Mouse (Mus musculus): Measurements from ENCODE around the gene Tob2. TPM values are rescaled to one million over a fixed set of nuclear protein-coding genes. Genes with fewer than 3 reads are reported as not detected.

Tob2 gene
- 14.3 and 16.8 TPM in 2 replicates for polyA plus RNA-seq (2015; fragmentation: Nextera tagmentation; extraction: Ambion mirVana)

DNA sequence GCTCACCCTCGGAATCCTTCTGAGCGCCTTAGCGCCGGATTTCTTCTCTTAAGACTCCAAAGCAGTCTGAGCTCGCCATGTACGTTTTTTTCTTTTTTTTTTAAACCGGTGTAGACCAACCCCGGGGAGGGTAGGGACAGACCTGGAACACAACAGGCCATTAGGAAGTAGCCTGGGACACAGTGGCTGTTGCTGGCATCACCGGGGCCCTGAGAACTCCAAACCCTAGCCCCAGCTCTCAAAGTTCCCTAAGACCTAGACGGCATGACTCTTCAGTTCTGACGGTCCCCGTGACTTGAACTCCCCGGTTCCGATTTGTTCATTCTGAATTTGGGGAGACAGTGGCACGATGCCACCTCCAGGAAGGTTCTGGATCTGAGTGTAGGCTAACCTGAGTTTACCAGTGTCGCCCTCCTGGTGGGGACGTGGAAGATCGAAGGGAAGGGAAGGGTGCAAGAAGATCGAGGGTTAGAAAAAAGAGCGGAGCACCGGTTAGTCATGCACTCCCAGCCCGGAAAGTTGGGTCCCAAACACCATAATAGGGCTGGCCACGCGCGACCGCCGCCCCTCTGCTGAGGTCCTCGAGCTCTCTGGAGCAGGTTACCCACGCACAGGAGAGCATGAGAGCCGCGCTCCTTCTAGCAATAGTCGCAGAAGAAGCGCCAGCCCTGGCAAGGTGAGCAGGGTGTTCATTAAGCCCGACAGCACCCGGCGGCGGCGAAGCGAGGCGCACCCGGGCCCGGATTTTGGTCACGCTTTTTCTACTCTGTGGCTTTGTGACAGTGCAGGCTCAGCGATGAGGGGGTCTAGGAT lies at the start of gene Tob2:
Tob2 (minus strand) TSS at position 280 of the 813 bp plus-strand sequence.

DNA sequence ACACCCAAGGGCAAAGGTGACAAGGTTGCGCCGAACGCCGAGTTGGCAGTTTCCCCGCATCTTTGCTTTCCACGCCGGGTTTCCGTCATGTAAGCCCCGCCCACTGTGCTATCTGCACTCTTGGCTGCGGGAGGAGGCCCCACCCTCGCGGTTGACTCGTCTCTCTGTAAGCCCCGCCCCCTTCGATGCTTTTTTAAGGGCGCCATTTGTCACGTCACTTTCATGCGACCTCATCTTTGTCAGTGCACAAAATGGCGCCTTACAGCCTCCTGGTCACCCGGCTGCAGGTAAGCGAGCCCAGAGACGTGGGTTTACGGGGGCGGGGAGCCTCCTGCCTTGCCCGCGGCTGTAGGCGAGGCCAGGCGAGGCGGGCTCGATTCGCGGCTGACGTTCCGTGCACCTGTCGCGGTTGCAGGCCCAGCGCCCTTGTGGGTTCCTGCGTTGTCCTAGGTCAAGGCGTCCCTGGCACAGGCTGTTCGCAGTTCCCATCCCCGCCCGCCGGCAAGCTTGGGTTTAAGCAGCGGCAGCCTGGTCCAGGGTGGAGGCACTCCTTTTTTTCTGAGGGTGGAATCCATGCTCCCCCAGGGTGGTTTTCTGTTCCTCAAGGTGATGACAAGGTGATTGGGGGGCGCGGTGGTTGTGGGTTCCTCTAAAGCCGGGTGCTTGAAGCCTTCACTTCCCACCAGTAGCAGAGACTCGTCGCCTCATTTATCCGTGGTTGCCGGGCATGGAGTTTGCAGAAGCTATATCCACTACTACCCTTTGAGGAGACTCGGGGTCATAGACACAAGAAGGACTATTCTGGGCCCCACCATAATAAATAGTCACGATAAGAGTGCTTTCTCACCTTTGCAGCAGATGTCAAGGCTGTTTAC lies 13.9 kb upstream of the Tob2 start, which contains the start of gene Aco2:
Aco2 (plus strand) TSS at position 48 of the 875 bp plus-strand sequence.

DNA sequence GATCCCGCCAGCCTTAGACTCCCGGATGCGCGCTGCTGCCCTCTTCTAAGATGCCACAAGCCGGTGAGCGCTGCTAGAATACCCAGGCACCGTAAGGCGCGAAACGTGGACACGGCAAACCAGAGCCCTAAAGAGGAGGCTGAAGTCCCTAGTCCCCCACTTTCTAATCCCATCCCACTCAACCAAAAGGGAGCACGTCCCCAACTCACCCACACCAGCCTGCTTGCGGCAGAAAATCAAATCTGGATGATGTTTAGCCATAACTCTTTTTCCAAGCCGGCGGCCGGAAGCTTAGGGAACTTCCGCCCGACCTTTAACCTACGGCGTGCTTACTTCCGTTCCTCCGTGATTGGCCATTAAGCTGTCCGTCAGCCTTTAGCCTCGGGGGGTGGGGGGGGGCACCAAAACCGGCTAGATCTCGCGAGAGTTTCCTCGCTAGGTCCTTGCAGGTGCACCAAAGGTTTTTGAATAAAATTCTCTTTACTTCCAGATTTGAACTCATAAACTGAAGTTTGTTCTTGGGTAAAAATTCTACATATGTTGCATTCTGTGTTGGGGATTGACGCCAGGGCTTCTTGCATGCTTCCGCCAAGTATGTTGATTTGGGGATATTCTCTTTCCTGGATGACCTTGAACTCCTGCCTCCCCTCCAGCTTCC lies 13.1 kb upstream of the Tob2 start, which contains the start of gene Phf5a:
Phf5a (minus strand) TSS at position 308 of the 658 bp plus-strand sequence.

DNA sequence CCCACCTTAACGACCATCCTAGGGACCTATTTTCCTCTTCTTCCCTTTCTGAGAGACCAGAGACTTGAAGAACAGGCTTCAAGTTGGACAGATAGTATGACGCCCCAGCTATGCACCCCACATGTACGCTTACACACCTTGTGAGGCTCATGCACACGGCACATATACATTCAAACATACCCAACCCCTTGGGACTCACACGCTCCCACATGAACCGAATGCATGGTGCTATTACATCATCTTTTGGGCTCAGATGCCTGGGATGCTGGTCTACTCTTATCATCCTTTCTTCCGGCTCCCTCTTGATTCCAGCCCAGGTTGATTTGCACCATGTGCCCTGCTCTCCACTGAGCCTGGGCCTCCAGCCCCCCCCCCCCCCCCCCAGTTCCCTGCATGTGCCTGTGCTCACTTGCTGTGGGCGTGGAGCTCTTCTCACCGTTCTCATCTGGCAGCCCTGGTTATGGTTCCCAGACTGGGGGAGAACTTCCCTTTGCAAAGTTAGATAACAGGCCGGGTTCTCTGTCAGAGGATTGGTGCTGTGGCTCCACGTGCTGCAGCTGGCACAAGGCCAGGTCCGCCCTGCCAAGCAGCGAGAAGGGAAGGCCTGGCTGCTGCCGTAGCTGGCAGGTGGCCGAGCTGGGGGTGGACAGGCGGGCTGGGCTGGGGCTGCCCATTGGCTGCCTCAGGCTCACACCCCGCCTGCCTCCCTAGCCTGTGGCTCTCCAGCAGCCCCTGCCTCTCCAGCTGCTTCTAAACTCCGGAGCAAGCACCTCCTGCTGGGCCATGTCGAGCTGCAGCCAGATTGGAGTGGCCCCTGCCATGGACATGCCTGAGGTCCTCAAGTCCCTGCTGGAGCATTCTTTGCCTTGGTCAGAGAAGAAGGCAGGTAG lies 56.4 kb downstream of the Tob2 start, which contains the start of gene Tef:
Tef (plus strand) TSS at position 421 of the 890 bp plus-strand sequence.

Other genes starting within 250 kb of the Tob2 start
- gene L3mbtl2, start 194.9 kb downstream of the Tob2 start, polyA plus RNA-seq (2015; fragmentation: Nextera tagmentation; extraction: Ambion mirVana), result 11.4 and 14.0 TPM in 2 replicates
- 1.4 and 1.6 TPM in 2 replicates for gene Chadl, start 161.5 kb downstream of the Tob2 start, polyA plus RNA-seq (2015; fragmentation: Nextera tagmentation; extraction: Ambion mirVana)
- 10.9 and 13.8 TPM in 2 replicates for gene Zc3h7b, start 113.7 kb downstream of the Tob2 start, polyA plus RNA-seq (2015; fragmentation: Nextera tagmentation; extraction: Ambion mirVana)
- 27.8 and 34.2 TPM in 2 replicates for gene Rangap1, start 113.3 kb downstream of the Tob2 start, polyA plus RNA-seq (2015; fragmentation: Nextera tagmentation; extraction: Ambion mirVana)
- 15.8 and 17.3 TPM in 2 replicates for gene Tef, start 56.4 kb downstream of the Tob2 start, polyA plus RNA-seq (2015; fragmentation: Nextera tagmentation; extraction: Ambion mirVana)
- 63.1 and 72.5 TPM in 2 replicates for gene Phf5a, start 13.1 kb upstream of the Tob2 start, polyA plus RNA-seq (2015; fragmentation: Nextera tagmentation; extraction: Ambion mirVana)
- gene Aco2, start 13.5 kb upstream of the Tob2 start, polyA plus RNA-seq (2015; fragmentation: Nextera tagmentation; extraction: Ambion mirVana), result 122 and 139 TPM in 2 replicates
- 50.2 and 53.4 TPM in 2 replicates for gene Polr3h, start 67.4 kb upstream of the Tob2 start, polyA plus RNA-seq (2015; fragmentation: Nextera tagmentation; extraction: Ambion mirVana)
- gene Csdc2, start 78.0 kb upstream of the Tob2 start, polyA plus RNA-seq (2015; fragmentation: Nextera tagmentation; extraction: Ambion mirVana), result 33.4 and 35.6 TPM in 2 replicates
- 33.4 and 34.9 TPM in 2 replicates for gene Pmm1, start 102.1 kb upstream of the Tob2 start, polyA plus RNA-seq (2015; fragmentation: Nextera tagmentation; extraction: Ambion mirVana)
- not detected in 2 replicates for gene 1700029P11Rik, start 121.7 kb upstream of the Tob2 start, polyA plus RNA-seq (2015; fragmentation: Nextera tagmentation; extraction: Ambion mirVana)
- 31.5 and 34.8 TPM in 2 replicates for gene Xrcc6, start 129.0 kb upstream of the Tob2 start, polyA plus RNA-seq (2015; fragmentation: Nextera tagmentation; extraction: Ambion mirVana)
- 15.0 and 17.9 TPM in 2 replicates for gene Desi1, start 175.1 kb upstream of the Tob2 start, polyA plus RNA-seq (2015; fragmentation: Nextera tagmentation; extraction: Ambion mirVana)
- 127 and 135 TPM in 2 replicates for gene Snu13, start 188.8 kb upstream of the Tob2 start, polyA plus RNA-seq (2015; fragmentation: Nextera tagmentation; extraction: Ambion mirVana)
- not detected in 2 replicates for gene 4930407I10Rik, start 200.4 kb upstream of the Tob2 start, polyA plus RNA-seq (2015; fragmentation: Nextera tagmentation; extraction: Ambion mirVana)
- 0.31 and 0.35 TPM in 2 replicates for gene Mei1, start 211.2 kb upstream of the Tob2 start, polyA plus RNA-seq (2015; fragmentation: Nextera tagmentation; extraction: Ambion mirVana)

Data from urinary bladder, postnatal 0 days (tissue).